Mouse (Mus musculus) kidney, embryonic 14.5 days (tissue): ENCODE measurements at regions not wholly inside any gene's neighbourhood (a gene's known extent, or its start where the extent isn't known, plus 50 kb on each side); places are given as distances from the start of the nearest gene placed in this dataset.

ENCODE experiments used
- ATAC-seq: fragments of 200-750 bp; cut with Nextera tagmentation; 2 replicates; pipeline ENCODE4 v1.8.0; 2017; ENCODE audit warnings: moderate number of reproducible peaks, mild to moderate bottlenecking, moderate TSS enrichment, moderate library complexity; ENCODE audit not compliant: low FRiP score, low TSS enrichment
- H3K27ac ChIP-seq: fragments of 300-500 bp; sonication (generic); 2 replicates; pipeline ENCODE4 v1.5.1; 2014; ENCODE audit warnings: low read depth, mild to moderate bottlenecking, low read length, moderate library complexity, mixed read lengths
- H3K27me3 ChIP-seq: fragments of 300-500 bp; sonication (generic); 2 replicates; pipeline ENCODE4 v1.6.1; 2014; ENCODE audit warnings: mild to moderate bottlenecking, low read length; ENCODE audit not compliant: control insufficient read depth, insufficient read depth
- H3K36me3 ChIP-seq: fragments of 300-500 bp; sonication (generic); 2 replicates; pipeline ENCODE4 v1.6.1; 2014; ENCODE audit warnings: low read length, mixed read lengths; ENCODE audit not compliant: control insufficient read depth, insufficient read depth
- H3K4me1 ChIP-seq: fragments of 300-500 bp; sonication (generic); 2 replicates; pipeline ENCODE4 v1.6.1; 2014; ENCODE audit warnings: low read length, mixed read lengths; ENCODE audit not compliant: control insufficient read depth, insufficient read depth
- H3K4me2 ChIP-seq: fragments of 300-500 bp; sonication (generic); replicated peaks from 2 replicates; pipeline ENCODE4 v1.6.1; 2014; ENCODE audit warnings: low read depth, mild to moderate bottlenecking, low read length
- H3K4me3 ChIP-seq: fragments of 300-500 bp; sonication (generic); 2 replicates; pipeline ENCODE4 v1.5.1; 2014; ENCODE audit warnings: mild to moderate bottlenecking, low read length
- H3K9ac ChIP-seq: fragments of 300-500 bp; sonication (generic); 2 replicates; pipeline ENCODE4 v1.6.1; 2014; ENCODE audit warnings: low read depth, mild to moderate bottlenecking, low read length, moderate library complexity
- H3K9me3 ChIP-seq: fragments of 300-500 bp; sonication (generic); 2 replicates; pipeline ENCODE4 v1.6.1; 2016; ENCODE audit warnings: low read length; ENCODE audit not compliant: control insufficient read depth
- WGBS: fragments of 180-500 bp; shearing (Covaris S2); extraction: QIAGEN DNeasy Blood & Tissue Kit; methylation state at CpG from one replicate; pipeline ENCODE4 v1.1.7; 2014; 5-methylcytosine and 5-hydroxymethylcytosine counted together

- H3K27me3 ChIP-seq, result no peaks in the 10 kb centered on the region
- no peak overlapping the region for H3K27ac ChIP-seq
- H3K9ac ChIP-seq, result no peak overlapping the region
- H3K4me2 ChIP-seq, result no peak overlapping the region
- 46% methylated on average over 12 of the region's 12 CpGs for WGBS
- H3K4me1 ChIP-seq, result no peaks in the 10 kb centered on the region
- no peaks in the 10 kb centered on the region for H3K36me3 ChIP-seq
- ATAC-seq, result no peak
- H3K4me3 ChIP-seq, result no peak overlapping the region
- no peaks in the 10 kb centered on the region for H3K9me3 ChIP-seq
Measured at GRCm38 (mm10) chr7:36866602-36867001, 168.7 kb downstream of the Tshz3 start.

- no peak overlapping the region for H3K4me3 ChIP-seq
- H3K27ac ChIP-seq, result no peak overlapping the region
- WGBS, result 78% methylated on average over 5 of the region's 5 CpGs
- no peak overlapping the region for H3K9ac ChIP-seq
- H3K9me3 ChIP-seq, result no peaks in the 10 kb centered on the region
- no peak for ATAC-seq
- H3K4me2 ChIP-seq, result no peak overlapping the region
- no peaks in the 10 kb centered on the region for H3K4me1 ChIP-seq
- no peaks in the 10 kb centered on the region for H3K27me3 ChIP-seq
- H3K36me3 ChIP-seq, result no peaks in the 10 kb centered on the region
Measured at GRCm38 (mm10) chr7:36874004-36874403, 176.1 kb downstream of the Tshz3 start.

- under 1% methylated on average over 7 of the region's 7 CpGs for WGBS
- H3K4me1 ChIP-seq, result no peaks in the 10 kb centered on the region
- no peak overlapping the region for H3K27ac ChIP-seq
- no peaks in the 10 kb centered on the region for H3K27me3 ChIP-seq
- H3K36me3 ChIP-seq, result no peaks in the 10 kb centered on the region
- ATAC-seq, result no peak
- H3K4me2 ChIP-seq, result no peak overlapping the region
- no peaks in the 10 kb centered on the region for H3K9me3 ChIP-seq
- H3K9ac ChIP-seq, result no peak overlapping the region
- no peak overlapping the region for H3K4me3 ChIP-seq
Measured at GRCm38 (mm10) chr7:36877686-36878085, 179.8 kb downstream of the Tshz3 start.

GRCm38 (mm10) chr7:36892776-36893500, 195.0 kb downstream of the Tshz3 start:
- H3K4me3 ChIP-seq, result no peak overlapping the region
- no peaks in the 10 kb centered on the region for H3K9me3 ChIP-seq
- no peak overlapping the region for H3K9ac ChIP-seq
- no peak overlapping the region for H3K27ac ChIP-seq
- no peaks in the 10 kb centered on the region for H3K36me3 ChIP-seq
- no peak for ATAC-seq
- H3K4me2 ChIP-seq, result no peak overlapping the region
- no peaks in the 10 kb centered on the region for H3K4me1 ChIP-seq
- H3K27me3 ChIP-seq, result no peaks in the 10 kb centered on the region
- WGBS, result 70% methylated on average over 18 of the region's 18 CpGs

GRCm38 (mm10) chr7:36896339-36896738, 198.4 kb downstream of the Tshz3 start:
- Histone ChIP-seq H3K4me2 (no peak overlapping the region), H3K4me1 (no peaks in the 10 kb centered on the region), H3K27ac (no peak overlapping the region), H3K4me3 (no peak overlapping the region), H3K36me3 (no peaks in the 10 kb centered on the region), H3K9me3 (no peaks in the 10 kb centered on the region), H3K27me3 (no peaks in the 10 kb centered on the region), H3K9ac (no peak overlapping the region)
- ATAC-seq, result no peak
- WGBS, result 72% methylated on average over 12 of the region's 12 CpGs

- Histone ChIP-seq H3K4me3 (no peak overlapping the region), H3K27me3 (no peaks in the 10 kb centered on the region), H3K36me3 (no peaks in the 10 kb centered on the region), H3K27ac (no peak overlapping the region), H3K9ac (no peak overlapping the region), H3K9me3 (no peaks in the 10 kb centered on the region), H3K4me2 (no peak overlapping the region), H3K4me1 (no peaks in the 10 kb centered on the region)
- 77% methylated on average over 5 of the region's 5 CpGs for WGBS
- ATAC-seq, result no peak
Measured at GRCm38 (mm10) chr7:36901537-36901936, 203.6 kb downstream of the Tshz3 start.

- H3K9ac ChIP-seq, result no peak overlapping the region
- no peak overlapping the region for H3K4me2 ChIP-seq
- no peaks in the 10 kb centered on the region for H3K27me3 ChIP-seq
- H3K4me3 ChIP-seq, result no peak overlapping the region
- H3K4me1 ChIP-seq, result no peaks in the 10 kb centered on the region
- H3K27ac ChIP-seq, result no peak overlapping the region
- H3K9me3 ChIP-seq, result no peaks in the 10 kb centered on the region
- 90% methylated on average over 3 of the region's 3 CpGs for WGBS
- ATAC-seq, result no peak
- no peaks in the 10 kb centered on the region for H3K36me3 ChIP-seq
Measured at GRCm38 (mm10) chr7:36913304-36913703, 215.4 kb downstream of the Tshz3 start.

GRCm38 (mm10) chr7:36914261-36914660, 216.3 kb downstream of the Tshz3 start:
- Histone ChIP-seq H3K4me3 (no peak overlapping the region), H3K27ac (no peak overlapping the region), H3K27me3 (no peaks in the 10 kb centered on the region), H3K9me3 (no peaks in the 10 kb centered on the region), H3K4me1 (no peaks in the 10 kb centered on the region), H3K9ac (no peak overlapping the region), H3K36me3 (no peaks in the 10 kb centered on the region), H3K4me2 (no peak overlapping the region)
- WGBS, result 60% methylated on average over 9 of the region's 9 CpGs
- no peak for ATAC-seq

- 84% methylated on average over 5 of the region's 5 CpGs for WGBS
- H3K9me3 ChIP-seq, result no peaks in the 10 kb centered on the region
- no peak for ATAC-seq
Measured at GRCm38 (mm10) chr7:36915171-36915570, 217.3 kb downstream of the Tshz3 start.

More at GRCm38 (mm10) chr7:36915171-36915570, 217.3 kb downstream of the Tshz3 start:
- Histone ChIP-seq H3K4me2 (no peak overlapping the region), H3K4me1 (no peaks in the 10 kb centered on the region), H3K36me3 (no peaks in the 10 kb centered on the region), H3K4me3 (no peak overlapping the region), H3K27ac (no peak overlapping the region), H3K9ac (no peak overlapping the region), H3K27me3 (no peaks in the 10 kb centered on the region)
